Mouse (Mus musculus): Measurements from ENCODE around the gene Atp5k. TPM values are rescaled to one million over a fixed set of nuclear protein-coding genes. Genes with fewer than 3 reads are reported as not detected.

The Atp5k gene
- total and polyA plus RNA-seq, 3 experiments: 199 to 567 (median 276) TPM

- Histone ChIP-seq H3K4me2 (ENCODE audit: insufficient read depth, low read depth, poor library complexity, severe bottlenecking) (no peak overlapping the region), H3K36me3 (replicated peaks in 1 of 2; ENCODE audit: control insufficient read depth in 1 of 2, insufficient read depth in 1 of 2, low read length in 1 of 2) (no peaks in the 10 kb centered on the region), H3K4me3 (replicated peaks in 1 of 3; ENCODE audit: low read depth in 2 of 3, low read length in 2 of 3, poor library complexity in 1 of 3) (no peak overlapping the region), H3K27me3 (replicated peaks) (peaks cover 10% of the 10 kb centered on the region), H3K4me1 (ENCODE audit: control insufficient read depth in 1 of 2, insufficient read depth in 2 of 2) (no peaks in the 10 kb centered on the region), H3K79me2 (replicated peaks; ENCODE audit: control insufficient read depth, extremely low read depth, insufficient read depth, poor library complexity, severe bottlenecking) (no peaks in the 10 kb centered on the region), H3K9me3 (replicated peaks; ENCODE audit: low read length) (no peaks in the 10 kb centered on the region), H3K27ac (ENCODE audit: insufficient read depth, low read depth) (no peak overlapping the region), H3K9ac (ENCODE audit: insufficient read depth, low read depth) (no peak overlapping the region)
- in situ Hi-C loops (cut with MboI; ENCODE audit: low pct_ligation_motif_present, low pct_unique_long_range_greater_than_20kb, low sequenced_read_pairs) (no loop called here), dilution Hi-C loops (cut with MboI; ENCODE audit: extremely low pct_ligation_motif_present, extremely low pct_unique_long_range_greater_than_20kb, low sequenced_read_pairs) (no loop called here)
- no peak for TF ChIP-seq MAFK (IDR thresholded peaks at IDR 0.05; ENCODE audit: insufficient replicate concordance, low read length)
- no peak for TF ChIP-seq POLR2AphosphoS2 (IDR thresholded peaks at IDR 0.05; ENCODE audit: low read depth, low read length)
- TF ChIP-seq BHLHE40 (IDR thresholded peaks at IDR 0.05; ENCODE audit: low read depth, low read length): no peak
- TF ChIP-seq ZMIZ1 (IDR thresholded peaks at IDR 0.05; ENCODE audit: low read depth, low read length): no peak
- TF ChIP-seq UBTF (IDR thresholded peaks at IDR 0.05; ENCODE audit: low read depth, low read length): no peak
- TF ChIP-seq ETS1 (conservative IDR thresholded peaks at IDR 0.05; ENCODE audit: low read depth, low read length): no peak
- DNase-seq (ENCODE audit: extremely low read depth): no peak
These were observed 18.2 kb upstream of the Atp5k start for GRCm38 (mm10) chr5:108452422-108452821.

- TF ChIP-seq MXI1 (IDR thresholded peaks at IDR 0.05; ENCODE audit: low read depth, low read length) (no peak), CHD2 (IDR thresholded peaks at IDR 0.05; ENCODE audit: low read length) (no peak), USF2 (conservative IDR thresholded peaks at IDR 0.05; ENCODE audit: low read depth, low read length) (no peak), TBP (conservative IDR thresholded peaks at IDR 0.05; ENCODE audit: low read depth, low read length) (no peak), EP300 (IDR thresholded peaks at IDR 0.05; ENCODE audit: low read length) (no peak), E2F4 (IDR thresholded peaks at IDR 0.05; ENCODE audit: insufficient replicate concordance, low read depth, low read length) (no peak), ZKSCAN1 (IDR thresholded peaks at IDR 0.05; ENCODE audit: borderline replicate concordance, low read depth, low read length) (no peak), SMC3 (IDR thresholded peaks at IDR 0.05; ENCODE audit: low read depth, low read length) (no peak), IRF4 (IDR thresholded peaks at IDR 0.05; ENCODE audit: low read depth, low read length) (no peak), ELF1 (IDR thresholded peaks at IDR 0.05; ENCODE audit: low read depth, low read length) (no peak), MAX (IDR thresholded peaks at IDR 0.05; ENCODE audit: low read length) (no peak), TCF12 (IDR thresholded peaks at IDR 0.05; ENCODE audit: low read depth, low read length) (no peak), MYC (IDR thresholded peaks at IDR 0.05; ENCODE audit: low read depth, low read length) (no peak)
- in situ Hi-C loops (cut with MboI; ENCODE audit: low pct_ligation_motif_present, low pct_unique_long_range_greater_than_20kb, low sequenced_read_pairs): no loop called here
- no peak overlapping the region for H3K9ac ChIP-seq (ENCODE audit: insufficient read depth, low read depth)
- H3K27me3 ChIP-seq (replicated peaks): peaks cover 15% of the 10 kb centered on the region
- dilution Hi-C loops (cut with MboI; ENCODE audit: extremely low pct_ligation_motif_present, extremely low pct_unique_long_range_greater_than_20kb, low sequenced_read_pairs): no loop called here
- H3K4me2 ChIP-seq (ENCODE audit: insufficient read depth, low read depth, poor library complexity, severe bottlenecking): no peak overlapping the region
- no peaks in the 10 kb centered on the region for H3K79me2 ChIP-seq (replicated peaks; ENCODE audit: control insufficient read depth, extremely low read depth, insufficient read depth, poor library complexity, severe bottlenecking)
- H3K9me3 ChIP-seq (replicated peaks; ENCODE audit: low read length): no peaks in the 10 kb centered on the region
- no peak for DNase-seq (ENCODE audit: extremely low read depth)
- no peak overlapping the region for H3K27ac ChIP-seq (ENCODE audit: insufficient read depth, low read depth)
- H3K36me3 ChIP-seq (replicated peaks in 1 of 2; ENCODE audit: control insufficient read depth in 1 of 2, insufficient read depth in 1 of 2, low read length in 1 of 2): no peaks in the 10 kb centered on the region
- H3K4me3 ChIP-seq (replicated peaks in 1 of 3; ENCODE audit: low read depth in 2 of 3, low read length in 2 of 3, poor library complexity in 1 of 3): no peak overlapping the region
- H3K4me1 ChIP-seq (ENCODE audit: control insufficient read depth in 1 of 2, insufficient read depth in 2 of 2): no peaks in the 10 kb centered on the region
These were observed 17.4 kb upstream of the Atp5k start for GRCm38 (mm10) chr5:108451611-108452010.

Measured in CH12.LX (cell line).